Mouse (Mus musculus): ENCODE data around the gene Ddx39b.

GRCm38 (mm10) chr17:35276304-35276864 is 34.8 kb downstream of the Ddx39b start:
- TF ChIP-seq CTCF (conservative IDR thresholded peaks at IDR 0.05; ENCODE audit: insufficient read depth, insufficient read length, low read depth, low read length) (no peak), POLR2A (IDR thresholded peaks at IDR 0.05; ENCODE audit: low read depth, low read length) (no peak)
